Mouse (Mus musculus): ENCODE measurements around the gene Znhit3.
"Not testable (repeated sequence)": the region's sequence is repeated elsewhere in the genome, so short reads cannot be mapped to it uniquely, and the experiment has no call there.

The Znhit3 gene

DNA sequence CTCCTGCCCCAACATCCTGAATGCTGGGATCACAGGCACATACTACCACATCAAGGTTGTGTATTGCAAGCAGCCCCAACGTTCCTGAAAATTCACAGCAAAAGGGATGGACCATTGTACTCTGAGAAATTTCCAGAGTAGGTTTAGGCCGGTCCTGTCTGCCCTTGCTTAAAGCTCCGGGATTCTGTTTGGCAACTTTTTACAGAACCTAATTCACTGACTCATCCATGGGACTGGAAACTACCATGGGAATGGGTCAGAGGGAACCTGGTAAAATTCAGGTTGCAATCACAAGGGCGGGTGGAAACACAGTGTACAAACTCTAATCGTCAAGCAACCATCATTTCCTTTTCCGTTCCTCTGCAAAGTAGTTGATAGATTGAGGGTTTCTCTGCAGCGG, 3.8 kb upstream of the Znhit3 start:
- DNase-seq: no peak

DNA sequence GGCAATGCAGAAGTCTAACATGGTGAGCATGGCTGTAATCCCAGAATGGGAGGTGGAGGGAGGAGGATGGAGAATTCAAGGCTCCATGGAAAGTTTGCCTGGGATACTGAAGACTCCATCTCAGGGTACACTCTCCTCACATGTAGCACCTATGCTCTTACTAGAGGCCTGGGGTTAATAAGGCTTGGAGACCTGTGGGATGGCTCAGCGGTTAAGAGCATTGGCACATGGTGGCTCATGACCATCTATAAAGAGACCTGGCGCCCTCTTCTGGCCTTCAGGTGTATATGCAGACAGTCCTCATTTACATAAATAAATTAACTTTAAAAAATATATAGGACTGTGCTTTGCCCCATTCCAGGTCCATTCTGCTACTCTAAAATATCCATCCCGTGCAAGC, 3.1 kb upstream of the Znhit3 start:
- peak; percentile 74 to 77 for DNase-seq

- DNase-seq: peak; percentile 91
Measured at GRCm38 (mm10) chr11:84918425-84918824, 2.3 kb upstream of the Znhit3 start.

- DNase-seq: no peak
Measured at GRCm38 (mm10) chr11:84916703-84917300, 636 bp upstream of the Znhit3 start.

DNA sequence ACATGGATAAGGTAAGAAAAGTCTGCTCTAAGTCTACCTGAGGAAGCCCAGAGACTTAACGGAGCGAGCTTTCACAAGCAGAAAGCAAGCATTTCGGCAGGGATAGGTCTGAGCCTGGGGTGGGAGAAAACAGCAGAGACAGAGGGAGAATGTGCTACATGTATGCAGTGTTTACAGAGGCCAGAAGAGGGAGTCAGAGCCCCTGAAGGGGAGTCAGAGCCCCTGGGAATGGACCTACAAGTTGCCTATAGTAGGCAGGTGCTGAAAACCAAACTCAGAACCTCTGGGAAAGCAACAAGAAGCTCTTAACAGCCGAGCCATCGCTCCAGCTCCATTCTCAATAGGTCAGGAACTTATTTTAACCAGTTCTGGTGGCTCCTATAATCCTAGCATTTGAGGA, 1.5 kb downstream of the Znhit3 start:
- peak; percentile 6 to 10 for DNase-seq

DNA sequence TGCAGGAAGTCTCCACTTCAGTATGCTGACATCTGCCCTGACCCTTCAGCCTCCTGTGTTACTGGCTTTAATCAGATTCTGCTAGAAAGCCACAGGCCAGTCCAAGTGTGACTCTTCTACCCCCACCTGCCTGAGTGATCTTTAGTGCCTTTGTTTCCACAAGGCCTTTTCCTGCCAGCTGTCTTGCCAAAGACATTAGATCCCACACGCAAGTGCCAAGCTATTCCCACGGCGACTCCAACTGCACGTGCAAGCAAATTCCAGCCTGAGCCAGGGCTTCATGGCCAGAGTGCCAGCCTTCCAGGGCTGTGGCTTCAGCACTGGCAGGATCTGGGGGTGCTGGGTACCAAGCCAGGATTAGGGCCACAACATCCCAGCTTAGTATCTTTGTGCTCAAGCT, 5.8 kb downstream of the Znhit3 start:
- DNase-seq: no peak

GRCm38 (mm10) chr11:84908480-84908879, 7.7 kb downstream of the Znhit3 start:
- no peak for DNase-seq

DNA sequence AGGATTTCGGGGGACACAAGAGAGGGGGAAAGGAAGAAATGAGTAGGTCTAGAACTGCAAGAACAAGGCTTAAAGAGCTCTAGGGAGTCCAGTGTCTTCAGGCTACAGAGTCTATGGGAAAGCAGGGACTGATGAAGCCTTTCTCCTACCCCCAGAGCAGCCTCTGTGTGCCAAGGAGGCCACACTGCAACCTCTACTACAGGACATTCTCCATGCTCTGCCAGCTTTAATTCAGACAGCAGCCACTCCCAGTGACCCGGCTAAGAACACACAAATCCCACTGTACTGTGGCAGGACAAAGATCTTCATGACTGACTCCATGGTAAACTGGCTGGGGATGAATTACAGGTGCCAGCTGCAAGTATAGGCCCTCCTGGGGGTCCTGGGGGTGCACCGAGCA, 9.1 kb downstream of the Znhit3 start:
- no peak for DNase-seq

DNA sequence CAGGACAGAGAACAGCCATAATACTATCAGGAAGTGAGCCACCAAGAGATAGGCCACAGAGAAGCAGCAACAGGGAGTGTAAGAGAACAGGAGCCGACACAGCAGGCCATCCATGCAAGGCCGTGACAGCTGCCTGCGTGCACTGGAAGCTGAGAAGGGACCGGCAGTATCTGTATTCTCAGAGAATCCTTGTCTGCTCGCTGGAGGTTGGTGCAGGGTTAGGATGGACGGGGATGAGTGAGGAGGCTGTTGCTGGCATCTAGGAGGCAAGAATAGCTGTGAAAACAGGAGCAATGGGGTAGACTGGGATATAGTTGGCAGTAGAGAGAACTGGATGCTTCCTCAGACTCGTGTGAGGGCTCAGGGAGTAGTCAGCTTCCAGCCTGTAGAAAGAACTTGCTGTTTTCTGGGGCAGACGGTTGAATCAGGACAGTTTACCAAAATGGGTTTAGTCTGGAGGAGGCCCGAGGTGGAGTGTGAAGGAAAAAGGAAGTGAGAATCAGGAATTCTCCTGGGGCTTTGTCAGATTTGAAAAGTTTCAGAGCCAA, 11.5 kb downstream of the Znhit3 start:
- no peak for DNase-seq

DNA sequence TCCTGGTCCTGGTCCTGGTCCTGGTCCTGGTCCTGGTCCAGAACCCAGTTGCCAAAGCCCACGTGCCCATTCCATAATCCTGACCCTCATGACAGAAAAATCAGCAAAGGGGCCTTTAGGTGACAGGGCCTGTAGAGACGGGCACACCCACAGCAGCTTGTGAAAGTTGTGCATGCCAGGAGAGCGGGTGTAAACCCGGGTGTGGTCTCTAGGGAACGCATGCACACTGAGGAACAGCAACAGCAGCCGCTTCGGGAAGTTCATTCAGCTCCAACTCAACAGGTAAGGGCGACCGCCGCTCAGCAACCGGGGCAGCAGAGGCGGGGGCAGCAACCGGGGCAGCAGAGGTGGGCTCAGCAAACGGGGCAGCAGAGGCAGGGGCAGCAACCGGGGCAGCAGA, 23.1 kb downstream of the Znhit3 start:
- DNase-seq: no peak

DNA sequence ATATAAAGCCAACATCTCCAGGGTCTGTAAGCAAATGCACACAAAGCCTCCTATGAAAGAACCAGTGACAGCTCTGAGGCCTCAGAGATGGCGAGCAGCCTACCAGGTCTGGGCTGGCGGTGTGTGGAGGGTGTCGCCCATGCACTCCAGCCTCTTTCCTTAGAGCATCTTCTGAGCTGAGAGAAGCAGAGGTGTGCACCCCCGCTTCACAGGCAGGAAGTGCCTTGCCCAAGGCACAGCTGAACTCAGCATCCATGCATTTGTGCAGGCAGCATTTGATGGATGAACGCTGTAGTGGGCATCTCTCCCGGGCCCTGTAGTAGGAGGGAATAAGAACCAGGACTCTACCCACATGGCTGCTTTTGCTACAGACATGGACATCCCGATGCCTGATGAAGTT, 24.5 kb downstream of the Znhit3 start:
- no peak for DNase-seq

DNA sequence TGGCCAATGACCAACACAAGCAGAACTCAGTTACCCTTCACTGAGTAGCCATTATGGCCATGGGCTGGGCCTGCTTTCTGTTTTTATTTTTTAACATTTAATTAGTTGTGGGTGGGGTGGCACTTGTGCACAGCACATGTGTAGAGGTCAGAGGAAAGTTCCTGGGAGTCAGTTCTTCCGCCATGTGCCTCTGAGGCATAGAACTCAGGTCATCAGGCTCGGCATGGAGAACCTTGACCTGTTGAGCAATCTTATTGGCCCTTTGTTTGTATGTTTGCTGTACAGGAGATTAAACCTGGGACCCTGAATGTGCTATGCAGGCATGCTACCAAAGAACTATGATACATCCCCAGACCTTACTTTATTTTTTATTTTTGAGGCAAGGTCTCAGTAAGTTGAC, 26.7 kb downstream of the Znhit3 start:
- DNase-seq: no peak

DNA sequence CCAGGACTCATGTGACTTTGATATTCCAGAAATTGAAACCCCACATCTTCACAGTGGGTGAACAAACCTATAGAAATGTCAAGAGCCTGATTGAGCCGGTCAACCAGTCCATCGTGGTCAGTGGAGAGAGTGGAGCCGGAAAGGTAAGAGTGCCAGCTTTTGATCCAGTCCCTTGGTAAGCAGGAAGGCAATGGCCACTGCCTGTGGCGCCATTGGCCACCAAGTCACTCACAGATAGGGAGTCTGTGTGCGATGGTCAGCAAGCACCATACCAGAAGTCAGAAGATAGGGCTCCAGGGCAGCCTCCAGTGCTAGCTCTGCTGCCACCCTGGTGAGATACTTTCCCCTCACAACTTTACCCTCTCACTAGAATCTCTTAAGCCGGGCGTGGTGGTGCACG, 28.1 kb downstream of the Znhit3 start:
- DNase-seq: no peak

GRCm38 (mm10) chr11:84886767-84887511, 29.2 kb downstream of the Znhit3 start:
- no peak for DNase-seq

GRCm38 (mm10) chr11:84886236-84886635, 29.9 kb downstream of the Znhit3 start:
- DNase-seq: no peak

DNA sequence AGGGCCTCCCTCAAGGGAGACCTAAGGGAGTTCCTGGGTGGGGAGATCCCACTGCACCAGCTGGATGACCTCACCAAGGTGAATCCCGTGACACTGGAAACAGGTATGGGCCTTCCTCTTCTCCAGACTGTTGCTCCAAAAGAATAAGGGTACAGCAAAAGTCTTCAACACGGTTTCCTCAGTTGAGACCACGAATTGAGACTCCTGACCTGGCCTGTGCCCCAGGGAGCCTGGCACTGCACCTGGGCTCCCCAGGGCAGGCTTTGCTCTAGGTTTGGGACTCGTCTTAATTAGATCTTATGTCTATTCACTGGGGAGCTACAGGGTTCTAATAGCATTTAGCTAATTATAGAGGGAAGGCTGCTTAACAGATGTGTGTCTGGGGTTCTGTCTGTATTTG, 30.9 kb downstream of the Znhit3 start:
- no peak for DNase-seq

DNA sequence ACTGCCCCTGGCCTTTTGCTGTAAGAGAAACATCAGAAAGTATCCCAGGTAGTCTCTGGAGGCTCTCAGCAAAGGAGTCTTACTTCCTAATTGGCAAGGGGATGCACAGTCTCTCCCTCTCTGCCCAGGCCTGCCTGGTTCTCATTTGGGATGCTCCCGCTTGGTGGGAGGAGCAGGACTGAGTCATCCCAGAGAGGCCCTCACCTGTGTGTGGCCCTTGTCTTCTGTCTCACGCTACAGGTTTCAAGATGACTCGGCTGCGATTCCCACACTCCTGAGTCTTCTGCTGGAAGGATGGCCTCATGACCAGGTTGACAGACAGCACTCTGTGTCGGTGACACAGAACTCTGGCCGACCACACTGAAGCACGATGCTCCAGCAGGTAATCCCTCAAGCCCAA, 33.8 kb downstream of the Znhit3 start:
- no peak for DNase-seq

- no peak for DNase-seq
Measured at GRCm38 (mm10) chr11:84880971-84881370, 35.2 kb downstream of the Znhit3 start.

- DNase-seq: peak; percentile 36 to 44
Measured at GRCm38 (mm10) chr11:84880465-84880961, 35.7 kb downstream of the Znhit3 start.

GRCm38 (mm10) chr11:84879772-84880464, 36.2 kb downstream of the Znhit3 start, which contains the start of the genes Myo19 and Pigw:
Myo19 (plus strand) TSS chr11:84880148.
Pigw (minus strand) TSS chr11:84880285.
- DNase-seq: peak; percentile 79 to 81

- DNase-seq: no peak
Measured at GRCm38 (mm10) chr11:84879007-84879771, 37.0 kb downstream of the Znhit3 start.

DNA sequence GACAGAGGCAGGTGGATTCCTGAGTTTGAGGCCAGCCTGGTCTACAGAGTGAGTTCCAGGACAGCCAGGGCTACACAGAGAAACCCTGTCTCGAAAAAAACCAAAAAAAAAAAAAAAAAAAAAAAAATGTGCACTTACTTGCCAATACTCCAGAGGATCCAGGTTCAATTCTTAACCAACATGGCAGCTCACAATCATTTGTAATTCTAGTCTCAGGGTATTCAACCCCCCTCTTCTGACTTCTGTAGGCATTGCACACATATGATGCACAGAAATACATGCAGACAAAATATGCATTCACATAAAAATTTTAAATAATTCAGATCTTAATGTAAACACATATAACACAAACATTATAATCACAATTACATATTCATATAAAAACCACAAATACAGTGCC, 40.1 kb downstream of the Znhit3 start:
- not testable (repeated sequence) for DNase-seq
